10 mouse cellular contexts compared by ENCODE assay signal in the genomic region with DNA sequence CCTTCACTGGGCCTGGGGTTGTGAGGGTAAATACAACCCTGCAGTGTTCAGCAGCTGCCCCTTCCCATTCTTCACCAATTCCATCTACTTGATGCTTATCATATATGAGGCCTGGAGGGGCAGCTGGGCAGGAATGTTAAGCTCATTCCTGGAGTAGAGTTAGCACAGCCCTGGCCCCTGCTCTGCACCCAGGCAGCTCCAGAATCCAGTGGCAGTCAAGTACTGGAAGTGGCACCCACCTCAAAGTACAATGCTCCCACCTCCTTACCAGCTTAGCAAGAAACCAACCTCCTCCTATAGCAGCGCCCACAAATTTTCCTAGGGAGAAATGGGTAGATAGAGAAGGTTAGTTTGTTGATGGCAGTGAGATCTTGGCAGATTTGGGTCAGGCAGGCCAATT. TPM values are rescaled to one million over a fixed set of nuclear protein-coding genes. Genes with fewer than 3 reads are reported as not detected.
DNase-seq lines count a peak whose midpoint lies in the region; ATAC-seq and TF ChIP-seq lines count a peak whose summit lies in the region.
"Not testable (repeated sequence)": the region's sequence is repeated elsewhere in the genome, so short reads cannot be mapped to it uniquely, and the experiment has no call there.
"Had no signal": no experiment of that assay in that cellular context is flagged by ENCODE, and none has a peak within 500 bp of the region (broad histone marks: within the 10 kb centered on the region; RNA-seq: fewer than 3 reads in every experiment).

No protein-coding gene starts in this region.

- H3K27ac ChIP-seq in intestine, embryonic 15.5 days; intestine, embryonic 16.5 days (ENCODE audit: low read length); intestine, postnatal 0 days (ENCODE audit: low read depth, low read length); stomach, postnatal 0 days (replicated peaks): not testable (repeated sequence)
- peak overlapping the region; percentile 77 for H3K27ac ChIP-seq in small intestine, adult 2 months (ENCODE audit: insufficient read depth, low read depth, low read length)

- ATAC-seq in intestine, embryonic 15.5 days, result peak; percentile 82
- ATAC-seq in intestine, embryonic 16.5 days, result peak; percentile 70
- peak; percentile 57 for ATAC-seq in intestine, postnatal 0 days
- peak; percentile 38 for ATAC-seq in stomach, postnatal 0 days (ENCODE audit: low FRiP score, low TSS enrichment)

- not testable (repeated sequence) for TF ChIP-seq EP300 in stomach, postnatal 0 days (optimal IDR thresholded peaks at IDR 0.05)

- H3K4me1 ChIP-seq in intestine, embryonic 15.5 days (replicated peaks); intestine, embryonic 16.5 days (ENCODE audit: control insufficient read depth, insufficient read depth, low read length); intestine, postnatal 0 days (replicated peaks; ENCODE audit: control insufficient read depth, insufficient read depth, low read length); small intestine, adult 2 months (ENCODE audit: control insufficient read depth, insufficient read depth, insufficient read length, low read length); stomach, postnatal 0 days (replicated peaks; ENCODE audit: control insufficient read depth, insufficient read depth): not testable (repeated sequence)

- H3K36me3 ChIP-seq in intestine, embryonic 15.5 days; intestine, embryonic 16.5 days (ENCODE audit: control insufficient read depth, insufficient read depth, low read length); intestine, postnatal 0 days (ENCODE audit: control insufficient read depth, insufficient read depth); small intestine, adult 2 months (ENCODE audit: control insufficient read depth, insufficient read depth, low read length); stomach, postnatal 0 days (ENCODE audit: control insufficient read depth, insufficient read depth, low read length): not testable (repeated sequence)

- TF ChIP-seq CTCF in intestine, postnatal 0 days (IDR thresholded peaks at IDR 0.05; ENCODE audit: low read depth); small intestine, adult 2 months (IDR thresholded peaks at IDR 0.05; ENCODE audit: extremely low read depth, insufficient read length, insufficient replicate concordance, low read depth, low read length); stomach, postnatal 0 days (IDR thresholded peaks at IDR 0.05; ENCODE audit: low read depth): not testable (repeated sequence)

- not testable (repeated sequence) for H3K4me3 ChIP-seq in intestine, embryonic 15.5 days (replicated peaks); intestine, embryonic 16.5 days (ENCODE audit: low read length); intestine, postnatal 0 days (ENCODE audit: low read depth, low read length); stomach, postnatal 0 days (ENCODE audit: low read depth, low read length)
- H3K4me3 ChIP-seq in small intestine, adult 2 months (ENCODE audit: low read depth, low read length), result peak overlapping the region; percentile 56

- TF ChIP-seq POLR2A in small intestine, adult 2 months (IDR thresholded peaks at IDR 0.05; ENCODE audit: low read depth, low read length), result not testable (repeated sequence)

- H3K27me3 ChIP-seq in intestine, embryonic 15.5 days (replicated peaks); intestine, embryonic 16.5 days (replicated peaks; ENCODE audit: control insufficient read depth, insufficient read depth, low read length); intestine, postnatal 0 days (replicated peaks; ENCODE audit: control insufficient read depth, insufficient read depth, low read length); small intestine, adult 2 months (ENCODE audit: control insufficient read depth, insufficient read depth, low read length); stomach, postnatal 0 days (ENCODE audit: control insufficient read depth, insufficient read depth, low read length): not testable (repeated sequence)

- not testable (repeated sequence) for DNase-seq in stomach, postnatal 0 days (ENCODE audit: low spot score)

- 0 out of 2 replicates have a peak overlapping the region, but pooled peaks have one; percentile 17 for H3K4me2 ChIP-seq in intestine, embryonic 15.5 days (replicated peaks)
- not testable (repeated sequence) for H3K4me2 ChIP-seq in intestine, embryonic 16.5 days (ENCODE audit: low read depth, low read length); stomach, postnatal 0 days (replicated peaks; ENCODE audit: low read depth)
- peak overlapping the region; percentile 57 for H3K4me2 ChIP-seq in intestine, postnatal 0 days (replicated peaks; ENCODE audit: low read depth)

- not testable (repeated sequence) for H3K9ac ChIP-seq in intestine, embryonic 15.5 days; intestine, embryonic 16.5 days (ENCODE audit: low read depth, low read length); intestine, postnatal 0 days (ENCODE audit: low read depth, low read length); stomach, postnatal 0 days (ENCODE audit: low read length)

- WGBS in intestine, embryonic 15.5 days, result no CpG with 5 or more reads among the region's 1 CpGs
- no CpG with 5 or more reads among the region's 1 CpGs for WGBS in intestine, embryonic 16.5 days
- no CpG with 5 or more reads among the region's 1 CpGs for WGBS in intestine, postnatal 0 days
- no CpG with 5 or more reads among the region's 1 CpGs for WGBS in small intestine, adult 2 months
- WGBS in stomach, postnatal 0 days, result no CpG with 5 or more reads among the region's 1 CpGs

- H3K9me3 ChIP-seq in intestine, embryonic 15.5 days; intestine, embryonic 16.5 days (ENCODE audit: control insufficient read depth, low read length); intestine, postnatal 0 days (ENCODE audit: control insufficient read depth); stomach, postnatal 0 days (ENCODE audit: control insufficient read depth, low read length): not testable (repeated sequence)

RNA-seq across cellular contexts. Expression of a gene that starts 0.3 kb away (rescaled TPM):
- polyA plus RNA-seq in intestine, embryonic 15.5 days (2015; fragmentation: Nextera tagmentation; extraction: Ambion mirVana), result 25.4 and 30.5 TPM in 2 replicates
- polyA plus RNA-seq in intestine, embryonic 16.5 days (2015; fragmentation: Nextera tagmentation; extraction: Ambion mirVana), result 66.6 and 78.2 TPM in 2 replicates
- 505 and 529 TPM in 2 replicates for polyA plus RNA-seq in intestine, postnatal 0 days (2015; fragmentation: Nextera tagmentation; extraction: Ambion mirVana)
- polyA plus RNA-seq in small intestine, adult 2 months (2012; rRNA removed), result 652 and 1,447 TPM in 2 replicates
- 17.3 and 19.4 TPM in 2 replicates for polyA plus RNA-seq in stomach, postnatal 0 days (2015; fragmentation: Nextera tagmentation; extraction: Ambion mirVana)
- polyA plus RNA-seq: activated CD4-positive, CD25-positive, alpha-beta regulatory T cell, adult 4 months; adrenal gland, adult 2 months; brain, embryonic 14.5 days; G1E; Patski had no signal

RNA-seq across cellular contexts. Expression of a gene that starts 13.2 kb away (rescaled TPM):
- 19.2 and 20.8 TPM in 2 replicates for polyA plus RNA-seq in intestine, embryonic 15.5 days (2015; fragmentation: Nextera tagmentation; extraction: Ambion mirVana)
- polyA plus RNA-seq in intestine, embryonic 16.5 days (2015; fragmentation: Nextera tagmentation; extraction: Ambion mirVana), result 15.4 and 16.7 TPM in 2 replicates
- polyA plus RNA-seq in intestine, postnatal 0 days (2015; fragmentation: Nextera tagmentation; extraction: Ambion mirVana), result 86.6 and 95.5 TPM in 2 replicates
- polyA plus RNA-seq in small intestine, adult 2 months (2012; rRNA removed), result 286 and 307 TPM in 2 replicates
- 85.4 and 110 TPM in 2 replicates for polyA plus RNA-seq in stomach, postnatal 0 days (2015; fragmentation: Nextera tagmentation; extraction: Ambion mirVana)

RNA-seq across cellular contexts. Expression of a gene that starts 22.7 kb away (rescaled TPM):
- polyA plus RNA-seq in intestine, embryonic 15.5 days (2015; fragmentation: Nextera tagmentation; extraction: Ambion mirVana), result 45.6 and 48.8 TPM in 2 replicates
- polyA plus RNA-seq in intestine, embryonic 16.5 days (2015; fragmentation: Nextera tagmentation; extraction: Ambion mirVana), result 40.8 and 45.4 TPM in 2 replicates
- 79.3 and 84.8 TPM in 2 replicates for polyA plus RNA-seq in intestine, postnatal 0 days (2015; fragmentation: Nextera tagmentation; extraction: Ambion mirVana)
- 96.5 and 170 TPM in 2 replicates for polyA plus RNA-seq in small intestine, adult 2 months (2012; rRNA removed)
- 38.9 and 41.9 TPM in 2 replicates for polyA plus RNA-seq in stomach, postnatal 0 days (2015; fragmentation: Nextera tagmentation; extraction: Ambion mirVana)

RNA-seq across cellular contexts. Expression of a gene that starts 31.1 kb away (rescaled TPM):
- 90.6 and 99.4 TPM in 2 replicates for polyA plus RNA-seq in intestine, embryonic 15.5 days (2015; fragmentation: Nextera tagmentation; extraction: Ambion mirVana)
- polyA plus RNA-seq in intestine, embryonic 16.5 days (2015; fragmentation: Nextera tagmentation; extraction: Ambion mirVana), result 68.2 and 85.0 TPM in 2 replicates
- polyA plus RNA-seq in intestine, postnatal 0 days (2015; fragmentation: Nextera tagmentation; extraction: Ambion mirVana), result 84.6 and 106 TPM in 2 replicates
- 12.5 and 21.8 TPM in 2 replicates for polyA plus RNA-seq in small intestine, adult 2 months (2012; rRNA removed)
- 68.8 and 84.8 TPM in 2 replicates for polyA plus RNA-seq in stomach, postnatal 0 days (2015; fragmentation: Nextera tagmentation; extraction: Ambion mirVana)

RNA-seq across cellular contexts. Expression of a gene that starts 49.1 kb away (rescaled TPM):
- polyA plus RNA-seq in intestine, embryonic 15.5 days (2015; fragmentation: Nextera tagmentation; extraction: Ambion mirVana), result 0.16 and 0.48 TPM in 2 replicates
- polyA plus RNA-seq in intestine, embryonic 16.5 days (2015; fragmentation: Nextera tagmentation; extraction: Ambion mirVana), result 0.13 TPM in 1 of 2 replicates, not detected in the other
- polyA plus RNA-seq in intestine, postnatal 0 days (2015; fragmentation: Nextera tagmentation; extraction: Ambion mirVana), result 0.35 TPM in 1 of 2 replicates, not detected in the other
- 0.39 and 0.42 TPM in 2 replicates for polyA plus RNA-seq in small intestine, adult 2 months (2012; rRNA removed)
- 0.18 and 0.27 TPM in 2 replicates for polyA plus RNA-seq in stomach, postnatal 0 days (2015; fragmentation: Nextera tagmentation; extraction: Ambion mirVana)
